Mouse (Mus musculus) cerebellum, adult 2 months (tissue): ENCODE data around the gene Ror1.

Experiments used
- CTCF ChIP-seq: fragments of 200-500 bp; IDR thresholded peaks from 2 replicates; pipeline ENCODE4 v1.5.1; 2011; ENCODE audit warnings: low read depth, mild to moderate bottlenecking, control low read depth, low read length, moderate library complexity, borderline replicate concordance; ENCODE audit not compliant: insufficient read depth
- POLR2A ChIP-seq: fragments of 200-500 bp; IDR thresholded peaks from 2 replicates; pipeline ENCODE4 v1.6.1; 2011; ENCODE audit warnings: low read length, control low read depth, borderline replicate concordance; ENCODE audit not compliant: insufficient read depth

DNA sequence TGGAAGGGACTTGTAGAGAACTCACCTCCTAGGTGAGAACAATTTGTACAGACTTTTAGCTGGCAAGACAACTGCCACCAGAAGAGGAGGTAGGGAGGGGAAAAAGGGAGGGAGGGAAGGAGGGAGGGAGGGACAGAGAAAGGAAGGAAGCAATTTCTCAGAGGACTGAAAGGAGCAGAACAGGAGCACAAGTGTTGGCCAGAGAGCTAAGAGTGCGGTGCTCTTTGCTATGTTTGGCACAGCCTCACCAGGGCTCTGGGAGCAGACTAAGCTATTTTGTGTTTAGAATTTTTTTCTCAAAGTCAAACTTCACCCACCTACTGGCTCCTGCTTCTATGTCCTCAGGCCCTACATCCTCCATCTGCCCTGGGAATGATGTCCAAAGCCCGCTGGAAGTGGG is 152.7 kb downstream of the Ror1 start:
- no peak for TF ChIP-seq CTCF
- no peak for TF ChIP-seq POLR2A
